Mouse (Mus musculus) natural killer cell, adult 2 months (primary cell): ENCODE measurements around the gene Mlc1.

Source experiments
- DNase-seq, 2 experiments: peaks; one replicate each; pipeline ENCODE4 v3.0.0; 2022; ENCODE audit warnings: low spot score in 2 of 2

The Mlc1 gene

DNA sequence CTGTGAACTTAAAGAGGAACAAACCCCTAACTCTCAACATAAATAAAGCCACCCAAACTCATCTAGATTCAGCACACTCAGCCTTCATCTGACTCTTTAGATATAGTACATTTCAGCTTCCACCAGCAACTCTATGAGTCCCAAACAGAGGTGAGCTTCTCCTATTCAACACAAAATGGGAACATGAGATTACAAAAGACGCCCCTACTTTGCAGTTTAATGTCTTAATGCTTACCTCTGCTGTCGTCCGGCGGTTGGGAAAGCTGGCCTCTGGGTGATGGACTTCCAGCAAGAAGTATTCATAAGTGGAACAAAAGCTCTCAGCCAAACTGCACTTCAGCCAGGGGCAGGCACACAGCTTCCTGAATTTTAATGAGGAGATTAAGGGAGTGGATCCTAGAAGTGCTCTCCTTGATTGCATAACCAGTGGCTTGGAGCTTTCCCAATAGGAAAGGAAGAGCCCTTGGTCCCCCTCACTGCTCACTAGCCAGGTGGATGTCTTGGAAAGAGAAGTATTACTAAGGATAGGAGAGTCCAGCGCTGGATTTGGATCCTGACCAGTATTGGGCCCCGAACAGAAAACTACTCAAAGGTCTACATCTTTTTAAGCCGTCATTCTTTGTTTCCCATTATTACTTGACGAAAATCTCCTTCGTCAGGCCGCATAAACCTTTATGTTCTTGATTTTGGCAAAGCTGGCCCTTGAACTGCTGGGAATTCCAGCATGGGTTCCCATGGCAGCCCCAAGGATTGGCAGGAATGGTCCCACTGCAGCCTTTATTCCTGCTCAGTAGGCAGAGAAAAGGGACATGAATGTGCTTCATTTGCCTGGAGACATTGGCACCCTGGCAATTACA lies at the start of gene Mlc1:
Mlc1 (minus strand) TSS at position 727 of the 857 bp plus-strand sequence.
- no peak for DNase-seq

GRCm38 (mm10) chr15:89020492-89020891 lies 41.7 kb upstream of the Mlc1 start:
- no peak for DNase-seq

DNA sequence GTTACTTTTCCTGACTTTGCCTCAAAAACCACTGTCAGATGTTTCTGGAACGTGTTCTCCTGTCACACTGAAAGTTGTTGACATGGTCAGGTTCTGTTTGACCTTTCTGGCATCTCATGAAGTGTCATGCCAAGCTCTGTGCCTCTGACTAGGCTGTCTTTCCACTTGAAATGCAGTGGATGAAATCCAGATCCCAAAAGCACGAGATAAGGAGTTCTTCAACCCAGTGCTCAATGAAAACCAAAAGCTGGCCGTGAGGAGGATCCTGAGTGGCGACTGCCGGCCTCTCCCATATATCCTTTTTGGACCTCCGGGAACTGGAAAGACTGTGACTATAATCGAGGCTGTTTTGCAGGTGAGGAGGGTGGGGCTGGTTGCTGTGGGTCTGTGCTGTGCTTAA lies 41.3 kb upstream of the Mlc1 start:
- no peak for DNase-seq

- no peak for DNase-seq
These were observed 37.9 kb upstream of the Mlc1 start for GRCm38 (mm10) chr15:89016722-89017121.

DNA sequence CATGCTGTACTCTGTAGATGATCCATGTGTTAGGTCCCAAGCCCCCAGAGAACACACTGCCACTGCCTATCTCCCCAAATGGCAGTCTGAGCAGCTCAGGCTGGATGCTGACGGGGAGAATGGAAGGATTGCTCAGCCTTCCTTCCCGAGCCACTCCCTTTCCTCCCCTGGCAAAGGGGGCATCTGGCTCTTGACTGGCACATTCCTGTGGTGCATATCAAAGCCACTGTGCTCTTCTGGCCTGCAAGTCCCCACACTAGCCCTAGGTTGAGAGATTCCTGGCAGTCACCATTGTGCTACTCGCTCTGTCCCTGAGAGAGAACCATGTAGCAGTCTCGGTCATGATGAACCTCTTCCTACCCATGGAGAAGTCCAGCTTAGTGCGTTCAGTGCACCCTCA lies 29.0 kb upstream of the Mlc1 start:
- no peak for DNase-seq

GRCm38 (mm10) chr15:89007002-89007401 lies 28.2 kb upstream of the Mlc1 start:
- no peak for DNase-seq

GRCm38 (mm10) chr15:89001245-89001644 lies 22.4 kb upstream of the Mlc1 start:
- DNase-seq, result no peak

DNA sequence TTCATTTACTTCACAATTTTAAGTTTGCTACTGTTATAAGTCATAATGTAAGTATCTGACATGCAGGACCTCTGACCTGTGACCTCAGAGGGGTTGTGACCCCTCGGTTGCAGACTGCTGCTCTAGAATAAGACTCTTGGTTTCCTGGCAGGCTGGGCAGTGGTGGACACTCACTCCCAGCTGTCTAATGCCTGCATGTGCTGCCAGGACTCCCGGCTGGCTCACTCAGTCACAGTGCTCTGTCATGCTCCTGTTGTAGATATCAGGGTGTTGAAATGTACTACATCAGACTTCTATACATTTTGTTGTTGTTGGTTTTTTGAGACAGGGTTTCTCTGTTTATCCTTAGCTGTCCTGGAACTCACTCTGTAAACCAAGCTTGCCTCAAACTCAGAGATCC lies 21.6 kb upstream of the Mlc1 start:
- DNase-seq, result no peak

DNA sequence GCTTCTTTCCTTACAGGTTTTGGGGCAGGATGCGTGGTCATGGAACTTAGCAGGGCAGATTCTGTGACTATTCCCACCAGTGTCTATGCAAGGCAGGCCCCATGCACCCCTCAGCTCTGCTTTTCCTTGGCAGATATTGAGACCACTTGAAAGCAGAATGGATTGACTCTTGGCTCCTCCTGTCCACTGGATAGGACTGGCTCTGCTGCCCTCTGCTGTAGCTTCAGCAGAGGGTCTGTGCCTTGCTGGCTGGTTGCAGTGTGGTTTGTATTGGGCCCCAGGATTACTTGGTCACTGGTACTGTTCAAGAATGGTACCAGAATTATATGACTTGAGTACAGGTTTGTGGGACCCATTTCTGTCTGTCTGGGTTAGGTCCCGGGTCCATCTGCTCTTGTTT lies 20.3 kb upstream of the Mlc1 start:
- no peak for DNase-seq

DNA sequence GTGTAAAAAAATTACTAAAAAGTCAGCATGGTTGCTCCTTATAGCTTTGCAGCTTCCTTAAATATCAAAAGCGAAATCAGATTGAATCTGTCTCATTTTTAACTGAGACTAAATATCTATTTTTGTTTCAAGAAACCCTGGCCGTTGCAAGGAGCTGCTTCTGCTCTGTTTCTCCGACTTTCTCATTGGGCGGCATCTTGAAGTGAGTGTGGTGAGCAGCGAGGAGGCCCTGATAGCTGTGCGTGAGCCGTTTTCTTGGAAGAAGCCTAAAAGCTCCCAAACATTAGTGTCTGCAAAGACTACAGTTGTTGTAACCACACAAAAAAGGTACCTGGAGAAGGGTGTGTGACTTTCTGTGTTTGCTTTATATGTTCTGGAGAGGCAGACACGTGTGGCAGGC lies 19.8 kb upstream of the Mlc1 start:
- no peak for DNase-seq

- DNase-seq, result no peak
These were observed 10.4 kb upstream of the Mlc1 start for GRCm38 (mm10) chr15:88989236-88989635.

DNA sequence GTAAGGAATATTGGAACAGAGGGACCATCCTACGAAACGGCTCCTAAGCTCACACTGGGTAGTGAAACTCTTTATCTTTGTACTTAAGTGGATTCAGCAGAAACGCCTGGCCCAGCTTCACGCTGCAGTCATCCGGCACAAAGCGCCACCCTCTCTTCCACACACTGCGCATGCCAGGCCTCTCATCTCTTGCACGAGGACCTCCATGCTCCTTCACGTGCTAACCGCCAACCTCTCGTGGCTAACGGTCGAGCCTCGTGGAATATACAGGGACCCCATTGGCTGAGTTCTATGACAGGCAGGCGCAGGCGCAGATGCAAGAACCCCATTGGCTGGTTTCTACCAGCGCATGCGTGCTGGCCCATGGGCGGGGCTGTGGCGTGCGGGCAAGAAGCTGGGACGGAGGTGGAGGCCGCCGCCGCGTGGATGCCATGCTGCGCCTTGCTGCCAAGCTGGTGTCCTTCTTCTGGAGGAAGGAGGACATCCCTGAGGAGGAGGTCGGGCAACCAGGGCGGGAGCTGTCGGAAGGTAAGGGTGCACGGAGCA lies 3.8 kb upstream of the Mlc1 start, which contains the start of gene Mov10l1:
Mov10l1 (plus strand) TSS at position 376 of the 546 bp plus-strand sequence.
- DNase-seq, result no peak

DNA sequence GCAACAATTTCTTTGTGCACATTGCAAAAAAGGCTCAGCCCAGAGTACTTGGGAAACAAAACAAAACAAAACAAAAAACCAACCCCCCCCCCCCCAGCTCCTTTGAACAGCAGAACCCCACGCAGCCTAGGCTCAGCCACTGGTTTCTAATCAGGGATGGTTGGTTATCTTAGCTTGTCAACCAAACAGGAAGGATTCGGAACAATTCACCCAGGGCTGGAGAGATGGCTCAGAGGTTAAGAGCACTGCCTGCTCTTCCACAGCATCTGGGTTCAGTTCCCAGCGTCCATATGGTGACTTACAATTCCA lies 285 bp upstream of the Mlc1 start:
- no peak for DNase-seq

GRCm38 (mm10) chr15:88972300-88972699 lies 6.5 kb downstream of the Mlc1 start:
- DNase-seq, result no peak

- no peak for DNase-seq
These were observed 14.7 kb downstream of the Mlc1 start for GRCm38 (mm10) chr15:88964070-88964578.

DNA sequence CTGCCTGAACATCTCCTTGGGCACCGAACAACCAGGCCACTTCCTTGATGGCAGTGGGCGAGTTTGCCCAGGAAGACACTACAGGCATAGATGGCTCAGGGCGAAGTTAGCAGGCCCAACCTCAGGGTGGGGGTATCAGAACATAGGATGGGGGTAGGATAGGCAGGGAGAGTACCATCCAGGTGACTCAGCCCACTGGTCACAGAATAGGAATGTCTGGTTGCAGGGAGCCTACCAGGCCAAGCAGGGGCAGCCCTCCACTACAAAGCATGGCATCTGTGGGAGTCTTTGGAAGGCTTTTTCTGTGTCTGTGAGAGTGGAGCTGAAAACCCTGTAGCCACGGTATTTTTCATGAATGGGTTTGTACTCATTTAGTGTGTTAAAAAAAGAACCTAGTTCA lies 21.3 kb downstream of the Mlc1 start:
- DNase-seq, result no peak

DNA sequence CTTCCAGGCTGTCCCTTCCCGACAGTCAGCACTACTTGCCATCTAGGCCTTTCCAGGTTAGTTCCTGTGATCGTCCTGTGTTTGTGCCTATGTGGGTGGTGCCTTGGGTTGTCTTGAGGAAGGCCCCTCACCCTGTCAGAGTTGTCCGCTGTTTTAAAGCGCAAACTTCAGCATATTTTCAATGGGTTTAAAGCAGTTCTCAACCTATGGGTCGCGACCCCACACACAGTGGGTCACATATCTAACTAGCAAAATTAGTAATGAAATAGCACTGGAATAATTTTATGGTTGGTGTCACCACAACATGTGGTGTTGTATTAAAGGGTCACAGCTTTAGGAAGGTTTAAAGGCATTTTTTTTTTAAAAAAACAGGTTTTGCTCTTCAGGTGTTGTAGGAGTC lies 23.5 kb downstream of the Mlc1 start:
- DNase-seq, result no peak

- DNase-seq, result no peak
These were observed 24.3 kb downstream of the Mlc1 start, which contains the start of gene Ttll8 for GRCm38 (mm10) chr15:88954368-88955072. Gene Ttll8, minus strand, starts transcription at chr15:88954418.

GRCm38 (mm10) chr15:88951246-88951645 lies 27.6 kb downstream of the Mlc1 start:
- no peak for DNase-seq

DNA sequence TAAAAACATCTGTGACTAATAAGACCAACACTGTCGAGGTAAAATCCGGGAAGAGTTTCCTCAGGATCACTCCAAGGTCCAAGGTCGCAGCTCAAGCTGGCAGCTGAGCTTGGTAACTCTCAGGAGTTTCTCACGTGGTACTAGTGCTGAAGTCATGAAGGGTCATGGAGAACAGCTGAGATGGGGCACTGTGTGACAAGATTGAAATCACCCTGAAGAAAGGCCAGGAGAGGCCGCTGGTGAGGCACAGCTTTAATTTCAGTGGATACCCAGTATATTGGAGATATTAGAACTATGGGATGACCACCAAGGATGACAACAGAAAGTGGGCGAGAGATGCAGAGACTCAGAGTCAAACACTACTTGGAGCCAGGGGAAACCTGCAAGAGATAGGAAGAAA lies 32.0 kb downstream of the Mlc1 start:
- no peak for DNase-seq

DNA sequence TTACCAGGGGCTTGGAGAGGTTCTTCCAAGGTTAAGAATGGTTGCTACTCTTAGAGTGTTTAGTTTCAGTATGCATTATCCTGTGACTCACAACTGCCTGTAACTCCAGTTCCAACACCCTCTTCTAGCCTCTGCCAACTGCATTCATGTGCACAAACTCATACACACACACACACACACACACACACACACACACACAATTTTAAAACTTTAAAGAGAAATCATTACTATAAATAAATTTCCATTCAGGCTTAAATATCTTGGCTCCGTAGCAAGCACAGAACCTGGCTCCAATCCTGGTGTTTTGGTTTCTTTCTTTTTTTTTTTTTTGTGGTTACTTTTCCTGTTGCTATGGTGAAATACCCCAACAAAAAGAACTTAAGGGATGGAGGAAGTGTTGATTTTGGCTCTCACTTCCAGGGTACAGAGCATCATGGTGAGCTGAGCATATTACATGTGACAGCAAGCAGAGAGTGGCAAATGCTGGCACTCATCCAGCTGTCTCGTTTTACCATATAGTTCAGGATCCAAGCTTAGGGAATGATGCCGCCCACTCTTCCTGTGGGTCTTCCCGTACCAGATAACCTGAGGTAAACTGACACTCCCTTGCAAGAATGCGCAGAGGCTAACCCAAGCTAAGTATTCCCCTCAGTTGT lies 34.8 kb downstream of the Mlc1 start:
- DNase-seq, result no peak

DNA sequence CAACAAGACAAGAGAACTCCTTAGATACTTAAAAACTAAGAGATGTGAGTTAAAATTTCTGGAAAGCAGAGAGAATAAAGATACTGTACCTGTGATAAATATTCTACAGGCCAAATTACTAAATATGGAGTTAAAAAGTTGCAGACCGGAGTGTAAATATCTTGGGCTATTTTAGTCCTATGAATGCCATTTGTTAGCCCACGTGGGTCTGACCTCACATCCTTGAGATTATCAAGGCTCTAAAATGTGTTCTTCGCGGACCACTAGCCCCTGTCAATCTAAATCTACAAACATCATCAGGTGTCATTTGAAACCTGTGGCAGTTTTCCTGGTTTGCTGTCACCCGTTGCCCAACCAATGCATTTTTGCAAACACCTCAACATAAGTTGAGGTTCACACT lies 36.0 kb downstream of the Mlc1 start:
- no peak for DNase-seq
